Mouse (Mus musculus): ENCODE data around the gene Lmod1. TPM values are rescaled to one million over a fixed set of nuclear protein-coding genes. Genes with fewer than 3 reads are reported as not detected.

Lmod1 gene
- polyA plus RNA-seq, 1 experiment from 2014 or later = 2.1 TPM

DNA sequence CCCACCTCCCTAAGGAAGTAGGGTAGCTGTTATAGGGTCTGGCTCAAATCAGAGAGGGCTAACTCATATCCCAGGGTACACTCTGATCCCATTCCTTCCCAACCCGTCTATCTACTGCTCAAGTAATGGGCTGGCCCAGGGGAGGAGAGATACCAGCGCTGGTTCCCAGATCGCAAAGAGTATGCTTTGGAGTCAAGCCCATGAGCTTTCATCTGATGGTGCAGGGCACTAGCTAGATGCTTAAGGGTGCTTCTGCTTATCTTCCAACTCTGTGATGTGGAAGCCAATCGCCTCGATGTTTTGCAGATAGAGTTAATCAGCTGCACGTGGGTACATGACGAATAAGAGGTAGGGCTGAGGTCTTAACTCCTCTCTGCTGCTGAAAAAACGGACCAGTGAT lies 43.0 kb downstream of the Lmod1 start:
- TF ChIP-seq CTCF (IDR thresholded peaks at IDR 0.05; ENCODE audit: low read depth) = no peak
- H3K4me2 ChIP-seq (ENCODE audit: low read length) = no peak overlapping the region
- H3K9ac ChIP-seq (ENCODE audit: low read depth, low read length) = no peak overlapping the region
- DNase-seq (ENCODE audit: low spot score) (no peak), ATAC-seq (replicated peaks; ENCODE audit: low FRiP score, low read depth) (no peak)
- H3K27ac ChIP-seq = no peak overlapping the region
- no peaks in the 10 kb centered on the region for H3K36me3 ChIP-seq (ENCODE audit: insufficient read depth, low read length)
- H3K4me1 ChIP-seq (replicated peaks; ENCODE audit: insufficient read depth, low read length) = 0 out of 2 replicates have a peak, but pooled peaks cover 2% of the 10 kb centered on the region
- no peaks in the 10 kb centered on the region for H3K9me3 ChIP-seq (replicated peaks; ENCODE audit: low read length)
- WGBS = 67% methylated on average over 8 of the region's 8 CpGs
- no peaks in the 10 kb centered on the region for H3K27me3 ChIP-seq (ENCODE audit: insufficient read depth, low read length)
- no peak overlapping the region for H3K4me3 ChIP-seq (replicated peaks; ENCODE audit: low read depth, low read length)

DNA sequence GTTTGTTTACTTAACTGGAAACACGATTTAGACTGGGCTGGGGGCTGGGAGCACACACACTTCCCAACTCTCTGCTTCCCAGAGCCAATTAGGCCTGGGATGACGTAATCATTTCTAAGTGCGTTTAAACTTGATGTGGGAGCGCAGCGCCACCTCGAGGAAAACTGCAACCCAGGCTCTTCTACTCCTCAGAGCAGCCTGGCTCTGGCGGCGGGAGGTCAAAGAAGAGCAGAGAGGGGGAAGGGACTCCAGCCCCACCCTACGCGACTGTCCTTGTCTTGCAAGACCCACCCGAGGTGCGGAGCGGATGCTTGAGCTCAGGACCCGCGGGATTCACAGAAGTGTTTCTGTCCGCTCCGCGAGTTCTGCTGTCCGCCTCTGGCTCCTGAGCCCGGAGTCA lies 43.6 kb downstream of the Lmod1 start:
- Histone ChIP-seq H3K27me3 (ENCODE audit: insufficient read depth, low read length) (no peaks in the 10 kb centered on the region), H3K4me1 (replicated peaks; ENCODE audit: insufficient read depth, low read length) (0 out of 2 replicates have a peak, but pooled peaks cover 2% of the 10 kb centered on the region), H3K4me2 (ENCODE audit: low read length) (peak overlapping the region; percentile 77), H3K27ac (no peak overlapping the region), H3K4me3 (replicated peaks; ENCODE audit: low read depth, low read length) (peak overlapping the region; percentile 37), H3K36me3 (ENCODE audit: insufficient read depth, low read length) (no peaks in the 10 kb centered on the region), H3K9ac (ENCODE audit: low read depth, low read length) (peak overlapping the region; percentile 46; the same call in 1 of the 2 replicates), H3K9me3 (replicated peaks; ENCODE audit: low read length) (no peaks in the 10 kb centered on the region)
- peak; percentile 91 for TF ChIP-seq CTCF (IDR thresholded peaks at IDR 0.05; ENCODE audit: low read depth)
- WGBS = under 1% methylated on average over 20 of the region's 20 CpGs
- DNase-seq (ENCODE audit: low spot score) (peak; percentile 97), ATAC-seq (replicated peaks; ENCODE audit: low FRiP score, low read depth) (peak; percentile 80)

DNA sequence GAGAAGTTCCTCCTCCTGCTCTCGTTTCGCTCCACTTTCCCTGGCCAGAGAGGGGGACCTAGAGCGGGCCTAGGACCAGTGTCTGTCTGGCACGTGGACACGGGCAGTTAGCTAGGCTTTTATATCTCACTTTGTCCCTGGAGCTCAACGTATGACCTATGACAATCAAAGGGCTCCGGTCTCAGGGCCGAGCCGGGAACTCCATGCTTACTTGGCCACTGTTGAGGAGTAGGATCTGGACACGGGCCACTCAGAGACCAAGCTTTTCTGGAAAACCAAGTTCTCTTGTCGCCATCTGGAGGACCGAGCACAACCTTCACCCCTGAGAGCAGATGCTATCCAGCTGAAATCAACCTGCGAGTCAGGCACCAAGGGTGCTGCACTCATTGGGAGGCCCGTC lies 44.4 kb downstream of the Lmod1 start:
- Histone ChIP-seq H3K9me3 (replicated peaks; ENCODE audit: low read length) (no peaks in the 10 kb centered on the region), H3K27me3 (ENCODE audit: insufficient read depth, low read length) (no peaks in the 10 kb centered on the region), H3K4me3 (replicated peaks; ENCODE audit: low read depth, low read length) (peak overlapping the region; percentile 37), H3K4me2 (ENCODE audit: low read length) (peak overlapping the region; percentile 77), H3K27ac (0 out of 2 replicates have a peak overlapping the region, but pooled peaks have one; percentile 36), H3K4me1 (replicated peaks; ENCODE audit: insufficient read depth, low read length) (0 out of 2 replicates have a peak, but pooled peaks cover 2% of the 10 kb centered on the region), H3K9ac (ENCODE audit: low read depth, low read length) (peak overlapping the region; percentile 46; the same call in 1 of the 2 replicates), H3K36me3 (ENCODE audit: insufficient read depth, low read length) (no peaks in the 10 kb centered on the region)
- WGBS = 9% methylated on average over 14 of the region's 14 CpGs
- ATAC-seq (replicated peaks; ENCODE audit: low FRiP score, low read depth) (peak; percentile 36), DNase-seq (ENCODE audit: low spot score) (peak; percentile 87)
- peak; percentile 71 for TF ChIP-seq CTCF (IDR thresholded peaks at IDR 0.05; ENCODE audit: low read depth)

GRCm38 (mm10) chr1:135369415-135369814 lies 44.8 kb downstream of the Lmod1 start:
- H3K4me1 ChIP-seq (replicated peaks; ENCODE audit: insufficient read depth, low read length) = 0 out of 2 replicates have a peak, but pooled peaks cover 2% of the 10 kb centered on the region
- H3K27me3 ChIP-seq (ENCODE audit: insufficient read depth, low read length) = no peaks in the 10 kb centered on the region
- DNase-seq (ENCODE audit: low spot score) = no peak
- no peaks in the 10 kb centered on the region for H3K9me3 ChIP-seq (replicated peaks; ENCODE audit: low read length)
- no peak for TF ChIP-seq CTCF (IDR thresholded peaks at IDR 0.05; ENCODE audit: low read depth)
- 82% methylated on average over 5 of the region's 5 CpGs for WGBS
- ATAC-seq (replicated peaks; ENCODE audit: low FRiP score, low read depth) = no peak
- no peak overlapping the region for H3K27ac ChIP-seq
- H3K4me3 ChIP-seq (replicated peaks; ENCODE audit: low read depth, low read length) = no peak overlapping the region
- H3K36me3 ChIP-seq (ENCODE audit: insufficient read depth, low read length) = no peaks in the 10 kb centered on the region
- H3K4me2 ChIP-seq (ENCODE audit: low read length) = no peak overlapping the region
- no peak overlapping the region for H3K9ac ChIP-seq (ENCODE audit: low read depth, low read length)

DNA sequence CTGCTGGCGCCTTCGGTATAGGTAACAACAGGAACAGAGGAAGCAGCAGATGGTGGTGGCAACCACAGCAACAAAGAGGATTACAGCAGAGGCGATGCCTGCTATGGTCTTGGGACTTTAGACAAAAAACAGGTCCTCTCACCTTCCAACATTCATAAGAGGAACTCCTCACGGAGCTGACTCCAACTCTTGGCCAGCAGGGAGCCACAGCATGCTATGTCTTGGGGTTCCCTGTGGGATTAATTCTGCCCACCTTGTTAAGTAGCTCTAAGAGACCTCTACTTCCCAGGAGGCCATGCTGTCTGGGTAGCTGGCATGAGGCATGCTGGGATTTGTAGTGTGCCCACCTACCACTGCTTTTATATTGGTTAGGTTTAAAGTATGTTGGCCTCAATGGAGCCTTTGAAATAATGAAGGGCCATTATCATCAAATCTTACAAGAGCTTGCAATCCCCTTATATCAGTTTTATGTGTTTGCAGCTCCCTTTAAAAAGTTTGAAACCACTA lies 48.6 kb downstream of the Lmod1 start:
- Histone ChIP-seq H3K4me1 (replicated peaks; ENCODE audit: insufficient read depth, low read length) (0 out of 2 replicates have a peak, but pooled peaks cover 2% of the 10 kb centered on the region), H3K9me3 (replicated peaks; ENCODE audit: low read length) (no peaks in the 10 kb centered on the region), H3K9ac (ENCODE audit: low read depth, low read length) (no peak overlapping the region), H3K36me3 (ENCODE audit: insufficient read depth, low read length) (no peaks in the 10 kb centered on the region), H3K4me3 (replicated peaks; ENCODE audit: low read depth, low read length) (no peak overlapping the region), H3K4me2 (ENCODE audit: low read length) (no peak overlapping the region), H3K27me3 (ENCODE audit: insufficient read depth, low read length) (no peaks in the 10 kb centered on the region), H3K27ac (no peak overlapping the region)
- WGBS = 83% methylated on average over 4 of the region's 4 CpGs
- no peak for TF ChIP-seq CTCF (IDR thresholded peaks at IDR 0.05; ENCODE audit: low read depth)
- ATAC-seq (replicated peaks; ENCODE audit: low FRiP score, low read depth) (no peak), DNase-seq (ENCODE audit: low spot score) (no peak)

DNA sequence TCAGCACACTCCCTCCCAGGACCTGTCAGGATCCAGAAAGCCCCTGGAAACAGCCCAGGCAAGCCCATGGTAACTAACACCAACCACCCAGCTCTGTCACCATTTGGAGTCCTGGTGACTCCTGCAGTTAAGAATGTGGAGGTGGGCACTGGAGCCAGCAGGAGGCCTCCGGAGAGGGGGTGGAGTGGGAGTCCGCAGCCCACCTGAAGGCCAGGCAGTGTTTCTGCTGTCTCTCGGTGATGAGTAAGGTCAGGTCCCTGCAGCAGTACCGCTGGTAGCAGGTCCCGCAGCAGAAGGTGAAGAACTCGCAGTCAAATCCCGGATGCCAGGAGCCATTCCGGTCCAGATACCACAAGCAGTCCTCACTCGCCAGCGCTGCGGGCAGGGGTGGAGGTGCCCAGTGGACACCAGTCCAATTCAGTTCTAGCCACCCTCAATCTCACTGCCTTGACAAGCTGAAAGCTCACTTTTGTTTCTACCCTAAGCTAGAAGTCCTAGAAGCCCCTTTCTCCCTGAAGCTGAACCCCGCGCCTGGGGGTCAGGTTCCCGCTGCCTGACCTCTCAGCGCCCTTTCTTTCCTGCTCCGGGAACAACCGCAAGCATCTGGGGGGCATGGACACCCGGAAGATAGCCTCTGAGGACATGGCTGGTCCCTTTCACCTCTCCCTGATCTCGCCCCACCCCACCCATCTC lies 49.7 kb downstream of the Lmod1 start:
- no peaks in the 10 kb centered on the region for H3K36me3 ChIP-seq (ENCODE audit: insufficient read depth, low read length)
- TF ChIP-seq CTCF (IDR thresholded peaks at IDR 0.05; ENCODE audit: low read depth) = no peak
- peak; percentile 50 for DNase-seq (ENCODE audit: low spot score)
- ATAC-seq (replicated peaks; ENCODE audit: low FRiP score, low read depth) = no peak
- peak overlapping the region; percentile 97 for H3K4me2 ChIP-seq (ENCODE audit: low read length)
- H3K27me3 ChIP-seq (ENCODE audit: insufficient read depth, low read length) = no peaks in the 10 kb centered on the region
- H3K9ac ChIP-seq (ENCODE audit: low read depth, low read length) = peak overlapping the region; percentile 77
- peak overlapping the region; percentile 61 for H3K4me3 ChIP-seq (replicated peaks; ENCODE audit: low read depth, low read length)
- no peaks in the 10 kb centered on the region for H3K9me3 ChIP-seq (replicated peaks; ENCODE audit: low read length)
- H3K4me1 ChIP-seq (replicated peaks; ENCODE audit: insufficient read depth, low read length) = no peaks in the 10 kb centered on the region
- WGBS = 2% methylated on average over 19 of the region's 19 CpGs
- H3K27ac ChIP-seq = peak overlapping the region; percentile 85

Measured in kidney, postnatal 0 days (tissue).